Mouse (Mus musculus) hindbrain, embryonic 12.5 days (tissue): ENCODE data around the gene Smoc2. TPM values are rescaled to one million over a fixed set of nuclear protein-coding genes. Genes with fewer than 3 reads are reported as not detected.
A peak's percentile ranks its signal among the peaks of the same experiment; 100 is the strongest.

ENCODE experiments used
- ATAC-seq: fragments of 200-750 bp; cut with Nextera tagmentation; 2 replicates; pipeline ENCODE4 v1.8.0; 2017; ENCODE audit warnings: moderate TSS enrichment; ENCODE audit not compliant: low FRiP score
- H3K27ac ChIP-seq: fragments of 300-500 bp; sonication (generic); 2 replicates; pipeline ENCODE4 v1.5.1; 2016; ENCODE audit warnings: mild to moderate bottlenecking
- H3K27me3 ChIP-seq: fragments of 300-500 bp; sonication (generic); 2 replicates; pipeline ENCODE4 v1.6.1; 2016; ENCODE audit warnings: mild to moderate bottlenecking
- H3K36me3 ChIP-seq: fragments of 300-500 bp; sonication (generic); 2 replicates; pipeline ENCODE4 v1.6.1; 2016; ENCODE audit warnings: mild to moderate bottlenecking
- H3K4me1 ChIP-seq: fragments of 300-500 bp; sonication (generic); 2 replicates; pipeline ENCODE4 v1.6.1; 2016
- H3K4me2 ChIP-seq: fragments of 300-500 bp; sonication (generic); replicated peaks from 2 replicates; pipeline ENCODE4 v1.6.1; 2016; ENCODE audit warnings: mild to moderate bottlenecking
- H3K4me3 ChIP-seq: fragments of 300-500 bp; sonication (generic); 2 replicates; pipeline ENCODE4 v1.5.1; 2016; ENCODE audit warnings: mild to moderate bottlenecking
- H3K9ac ChIP-seq: fragments of 300-500 bp; sonication (generic); 2 replicates; pipeline ENCODE4 v1.6.1; 2016; ENCODE audit warnings: mild to moderate bottlenecking, moderate library complexity
- H3K9me3 ChIP-seq: fragments of 300-500 bp; sonication (generic); replicated peaks from 2 replicates; pipeline ENCODE4 v1.6.1; 2016; ENCODE audit warnings: mild to moderate bottlenecking
- WGBS: fragments of 180-500 bp; shearing (Covaris S2); methylation state at CpG from one replicate; pipeline ENCODE4 v1.1.7; 2016; 5-methylcytosine and 5-hydroxymethylcytosine counted together
- polyA plus RNA-seq: library from polyadenylated mRNA; unstranded; fragments of >200 nt; fragmentation: Nextera tagmentation; extraction: Ambion mirVana; gene quantifications from 2 replicates; pipeline ENCODE4 v1.2.1, GENCODE M21; 2016

The Smoc2 gene
- polyA plus RNA-seq, 1 experiment from 2014 or later, result 59.2 TPM

DNA sequence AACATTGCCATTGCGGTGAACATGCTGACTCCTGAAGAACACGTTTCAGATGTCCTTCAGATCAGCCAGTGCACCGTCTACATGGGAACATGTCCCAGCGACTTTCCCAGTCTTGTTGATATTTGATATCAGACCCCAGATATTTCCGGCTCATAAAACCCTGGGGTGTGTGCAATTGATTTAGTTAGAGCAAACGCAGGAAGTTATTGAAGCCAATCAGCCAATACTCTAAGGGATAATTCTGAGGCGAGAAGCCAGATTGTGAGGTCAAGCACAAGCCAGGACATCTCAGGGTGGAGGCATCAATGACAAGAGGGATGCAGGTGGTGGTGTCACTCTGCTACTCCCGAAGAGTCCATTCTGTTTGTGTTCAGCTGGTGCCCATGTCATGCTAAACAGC lies 28.9 kb upstream of the Smoc2 start:
- Histone ChIP-seq H3K4me2 (no peak overlapping the region), H3K36me3 (no peaks in the 10 kb centered on the region), H3K9ac (no peak overlapping the region), H3K4me3 (no peak overlapping the region), H3K27ac (no peak overlapping the region), H3K4me1 (no peaks in the 10 kb centered on the region), H3K9me3 (no peaks in the 10 kb centered on the region), H3K27me3 (0 out of 2 replicates have a peak, but pooled peaks cover 3% of the 10 kb centered on the region)
- 84% methylated on average over 8 of the region's 8 CpGs for WGBS
- ATAC-seq, result no peak

DNA sequence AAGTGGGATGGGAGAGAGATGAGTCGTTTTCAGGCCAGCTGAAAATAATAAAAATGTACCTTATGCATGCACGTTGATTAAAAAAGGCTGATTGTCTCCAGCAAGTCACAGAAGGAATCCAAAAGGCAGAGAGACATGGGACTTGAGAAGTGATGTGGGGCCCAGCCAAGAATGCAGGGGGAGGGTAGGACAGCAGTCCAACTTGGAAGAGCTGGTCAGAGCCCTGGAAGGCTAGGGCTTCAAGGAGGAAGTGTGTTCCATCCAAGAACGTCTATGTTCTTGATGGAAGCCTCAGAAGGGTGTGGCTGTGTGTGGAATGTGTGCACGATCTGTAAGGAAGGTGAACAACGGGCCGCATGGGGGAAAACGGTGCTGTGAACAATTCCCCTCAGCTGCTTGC lies 26.9 kb upstream of the Smoc2 start:
- Histone ChIP-seq H3K9me3 (no peaks in the 10 kb centered on the region), H3K4me2 (no peak overlapping the region), H3K4me3 (no peak overlapping the region), H3K27ac (no peak overlapping the region), H3K27me3 (0 out of 2 replicates have a peak, but pooled peaks cover 2% of the 10 kb centered on the region), H3K36me3 (no peaks in the 10 kb centered on the region), H3K4me1 (no peaks in the 10 kb centered on the region), H3K9ac (no peak overlapping the region)
- no peak for ATAC-seq
- 79% methylated on average over 7 of the region's 7 CpGs for WGBS

DNA sequence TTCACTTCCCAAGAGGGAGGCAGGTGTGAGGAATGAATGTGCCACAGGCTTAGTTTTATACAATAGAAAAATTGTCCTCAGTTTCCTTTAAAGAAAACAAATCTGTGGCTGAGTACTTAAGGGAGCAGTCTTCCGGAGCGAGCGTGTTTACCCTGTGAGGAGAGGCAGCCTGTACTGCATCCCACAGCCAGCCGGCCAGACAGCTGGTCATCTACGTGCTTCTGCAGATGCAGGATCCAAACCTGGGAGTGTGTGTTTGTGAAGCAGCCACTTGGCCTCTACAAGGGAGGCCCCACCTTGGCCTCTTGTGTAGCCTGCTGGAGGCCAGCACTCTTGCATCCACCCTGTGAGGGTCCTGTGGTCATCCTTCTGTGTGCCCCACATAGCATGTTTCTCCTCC lies 24.7 kb upstream of the Smoc2 start:
- WGBS, result 79% methylated on average over 5 of the region's 5 CpGs
- H3K9ac ChIP-seq, result no peak overlapping the region
- no peak for ATAC-seq

DNA sequence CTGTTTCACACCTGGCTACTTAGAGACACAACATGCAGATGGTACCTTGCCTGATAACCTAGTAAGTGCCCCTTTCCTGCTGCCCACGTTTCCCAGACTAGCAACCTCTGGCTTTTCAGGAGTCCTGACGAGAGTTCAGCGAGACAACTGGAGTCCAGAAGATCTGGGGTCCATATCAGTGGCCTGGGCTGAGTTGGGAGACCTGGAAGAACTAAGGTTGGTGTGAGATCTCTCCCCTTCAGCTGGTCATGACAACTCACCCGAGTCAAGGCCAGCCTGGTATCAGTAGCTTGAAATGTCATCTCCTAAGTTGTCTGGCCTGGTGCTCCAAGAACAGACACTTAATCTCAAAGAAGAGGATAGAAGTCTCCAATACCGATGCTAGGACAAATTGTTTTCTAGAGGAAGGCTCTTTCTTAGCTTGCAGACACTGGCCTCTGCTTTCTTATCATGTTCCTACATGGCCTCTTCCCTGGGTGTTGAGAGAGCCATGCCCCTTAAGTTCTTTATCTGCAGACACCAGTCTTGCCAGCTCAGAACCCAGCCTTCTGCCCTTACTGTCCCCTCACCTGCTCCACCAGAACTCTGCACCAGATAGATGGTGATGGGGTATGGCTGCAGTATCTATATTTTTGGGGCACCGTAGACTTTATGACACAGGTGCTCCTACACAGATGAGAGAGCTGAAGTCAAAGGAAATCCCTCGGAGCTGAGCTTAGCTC lies 21.3 kb upstream of the Smoc2 start:
- no peaks in the 10 kb centered on the region for H3K9me3 ChIP-seq
- H3K27ac ChIP-seq, result no peak overlapping the region
- H3K4me1 ChIP-seq, result no peaks in the 10 kb centered on the region
- no peak overlapping the region for H3K4me2 ChIP-seq
- no peaks in the 10 kb centered on the region for H3K27me3 ChIP-seq
- 89% methylated on average over 7 of the region's 7 CpGs for WGBS
- H3K9ac ChIP-seq, result no peak overlapping the region
- ATAC-seq, result no peak
- H3K4me3 ChIP-seq, result no peak overlapping the region
- no peaks in the 10 kb centered on the region for H3K36me3 ChIP-seq

More for the DNA sequence above, 24.7 kb upstream of the Smoc2 start:
- H3K27me3 ChIP-seq, result no peaks in the 10 kb centered on the region
- no peaks in the 10 kb centered on the region for H3K4me1 ChIP-seq
- H3K4me2 ChIP-seq, result no peak overlapping the region
- H3K9me3 ChIP-seq, result no peaks in the 10 kb centered on the region
- no peak overlapping the region for H3K4me3 ChIP-seq
- no peaks in the 10 kb centered on the region for H3K36me3 ChIP-seq
- H3K27ac ChIP-seq, result no peak overlapping the region

DNA sequence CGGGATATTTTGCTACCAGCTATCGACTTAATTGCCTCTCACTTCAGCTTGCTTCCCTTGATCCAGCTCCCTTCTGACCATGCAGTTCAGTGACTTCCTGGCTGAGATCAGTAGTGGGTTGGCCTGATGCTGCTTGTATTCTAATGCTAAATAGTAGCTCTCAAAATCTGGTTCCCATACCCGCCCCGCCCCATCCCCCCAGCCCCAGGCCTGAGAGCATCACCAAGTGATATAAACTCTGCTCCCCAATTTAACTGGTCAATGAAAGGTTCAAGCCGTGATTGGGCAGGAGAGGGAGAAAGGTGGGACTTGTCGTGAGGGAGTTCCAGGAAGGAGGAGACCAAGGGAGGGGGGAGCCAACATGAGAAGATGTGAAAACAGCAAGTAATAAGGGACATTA lies 20.4 kb upstream of the Smoc2 start:
- ATAC-seq, result no peak
- WGBS, result 36% methylated on average over 6 of the region's 6 CpGs
- no peak overlapping the region for H3K4me3 ChIP-seq
- H3K27ac ChIP-seq, result no peak overlapping the region
- H3K9ac ChIP-seq, result no peak overlapping the region
- no peaks in the 10 kb centered on the region for H3K9me3 ChIP-seq
- H3K27me3 ChIP-seq, result no peaks in the 10 kb centered on the region
- 0 out of 2 replicates have a peak, but pooled peaks cover 2% of the 10 kb centered on the region for H3K4me1 ChIP-seq
- H3K36me3 ChIP-seq, result no peaks in the 10 kb centered on the region
- no peak overlapping the region for H3K4me2 ChIP-seq

DNA sequence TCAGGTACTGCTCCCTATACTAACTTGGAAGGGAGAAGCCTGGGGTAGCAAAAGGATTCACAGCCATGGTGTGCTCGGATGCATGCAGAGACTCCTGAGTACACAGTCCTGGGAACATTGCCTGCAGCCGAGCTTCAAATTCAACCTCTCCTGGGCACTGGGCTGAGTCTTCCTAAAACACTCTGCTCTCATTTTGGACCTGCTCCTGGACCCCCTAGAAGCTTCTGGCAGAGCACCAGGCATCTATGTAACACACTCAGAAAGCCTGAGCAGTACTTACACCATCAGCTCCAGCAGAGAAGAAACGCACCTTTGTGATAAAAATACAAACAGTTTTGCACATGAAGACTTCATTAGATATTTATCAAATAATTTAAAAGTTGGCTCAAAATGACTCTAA lies 18.3 kb upstream of the Smoc2 start:
- ATAC-seq, result no peak
- Histone ChIP-seq H3K27ac (no peak overlapping the region), H3K36me3 (no peaks in the 10 kb centered on the region), H3K4me2 (no peak overlapping the region), H3K9ac (no peak overlapping the region), H3K27me3 (no peaks in the 10 kb centered on the region), H3K4me1 (0 out of 2 replicates have a peak, but pooled peaks cover 2% of the 10 kb centered on the region), H3K9me3 (no peaks in the 10 kb centered on the region), H3K4me3 (no peak overlapping the region)
- 93% methylated on average over 3 of the region's 3 CpGs for WGBS

DNA sequence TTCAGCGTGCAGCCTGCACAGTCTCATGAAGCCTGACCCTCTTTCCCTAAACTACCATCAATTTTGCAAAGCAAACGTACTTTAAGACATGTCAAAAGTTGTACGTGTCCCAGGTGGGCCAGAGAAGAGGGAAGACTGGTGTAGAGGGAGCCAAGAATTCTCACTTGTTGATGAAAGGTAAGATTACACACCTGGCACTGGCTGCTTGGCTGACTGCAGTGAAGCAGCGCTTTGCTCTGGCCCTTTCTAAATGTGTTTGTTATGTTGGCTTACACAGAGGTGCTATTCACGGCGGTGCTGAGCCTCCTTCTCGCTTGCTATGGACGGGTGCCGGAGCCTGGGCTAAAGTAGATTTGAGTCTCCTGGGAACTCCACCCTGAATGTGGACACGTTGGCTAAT lies 17.1 kb upstream of the Smoc2 start:
- H3K27ac ChIP-seq, result no peak overlapping the region
- WGBS, result 86% methylated on average over 10 of the region's 10 CpGs
- H3K4me3 ChIP-seq, result no peak overlapping the region
- no peak for ATAC-seq
- H3K4me2 ChIP-seq, result no peak overlapping the region
- H3K9me3 ChIP-seq, result no peaks in the 10 kb centered on the region
- H3K27me3 ChIP-seq, result no peaks in the 10 kb centered on the region
- H3K36me3 ChIP-seq, result no peaks in the 10 kb centered on the region
- H3K4me1 ChIP-seq, result 0 out of 2 replicates have a peak, but pooled peaks cover 2% of the 10 kb centered on the region
- H3K9ac ChIP-seq, result no peak overlapping the region

DNA sequence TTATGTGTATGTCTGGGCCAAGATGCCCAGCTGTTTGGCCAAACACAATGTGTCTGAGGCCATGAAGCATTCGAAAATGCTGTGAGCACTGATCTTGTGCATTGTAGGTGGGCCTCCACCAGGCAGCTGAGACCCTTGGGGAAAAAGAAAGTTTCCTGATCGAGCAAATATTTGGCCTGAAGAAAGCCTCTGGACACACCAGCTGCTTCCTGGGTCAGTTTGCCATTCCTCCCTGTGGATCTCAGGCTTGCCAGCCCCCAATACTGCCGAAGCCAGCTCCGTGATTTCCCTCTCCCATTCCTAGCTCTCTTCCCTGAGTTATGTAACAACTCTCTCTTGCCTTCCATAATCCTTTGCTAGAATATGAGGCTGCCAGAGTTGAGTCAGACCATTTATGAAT lies 11.3 kb upstream of the Smoc2 start:
- H3K4me2 ChIP-seq, result no peak overlapping the region
- no peak for ATAC-seq
- H3K9me3 ChIP-seq, result no peaks in the 10 kb centered on the region
- H3K9ac ChIP-seq, result no peak overlapping the region
- 85% methylated on average over 4 of the region's 4 CpGs for WGBS
- no peak overlapping the region for H3K27ac ChIP-seq
- H3K36me3 ChIP-seq, result no peaks in the 10 kb centered on the region
- H3K27me3 ChIP-seq, result no peaks in the 10 kb centered on the region
- 0 out of 2 replicates have a peak, but pooled peaks cover 2% of the 10 kb centered on the region for H3K4me1 ChIP-seq
- no peak overlapping the region for H3K4me3 ChIP-seq

DNA sequence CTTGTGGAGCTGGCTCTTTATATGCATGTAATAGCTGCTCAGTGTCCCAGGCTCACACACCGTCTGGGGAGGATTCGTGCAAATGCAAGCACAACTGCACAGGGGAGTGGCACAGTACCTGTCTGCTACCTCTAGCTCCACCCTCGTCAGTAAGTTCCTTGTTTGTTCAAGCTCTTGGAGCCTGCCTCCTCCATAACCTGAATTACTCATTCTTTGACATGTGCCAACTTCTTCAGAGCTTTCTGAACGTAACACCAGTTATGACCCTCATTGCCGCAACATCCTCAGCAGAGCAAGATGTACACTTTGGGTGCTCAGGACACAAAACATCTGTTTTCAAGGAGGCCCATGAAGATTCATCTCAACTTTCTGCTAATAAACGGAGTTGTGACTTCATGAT lies 5.9 kb upstream of the Smoc2 start:
- Histone ChIP-seq H3K4me3 (no peak overlapping the region), H3K27me3 (peaks cover 16% of the 10 kb centered on the region), H3K4me1 (no peaks in the 10 kb centered on the region), H3K9ac (no peak overlapping the region), H3K9me3 (no peaks in the 10 kb centered on the region), H3K36me3 (no peaks in the 10 kb centered on the region), H3K27ac (no peak overlapping the region), H3K4me2 (no peak overlapping the region)
- 84% methylated on average over 6 of the region's 6 CpGs for WGBS
- no peak for ATAC-seq

DNA sequence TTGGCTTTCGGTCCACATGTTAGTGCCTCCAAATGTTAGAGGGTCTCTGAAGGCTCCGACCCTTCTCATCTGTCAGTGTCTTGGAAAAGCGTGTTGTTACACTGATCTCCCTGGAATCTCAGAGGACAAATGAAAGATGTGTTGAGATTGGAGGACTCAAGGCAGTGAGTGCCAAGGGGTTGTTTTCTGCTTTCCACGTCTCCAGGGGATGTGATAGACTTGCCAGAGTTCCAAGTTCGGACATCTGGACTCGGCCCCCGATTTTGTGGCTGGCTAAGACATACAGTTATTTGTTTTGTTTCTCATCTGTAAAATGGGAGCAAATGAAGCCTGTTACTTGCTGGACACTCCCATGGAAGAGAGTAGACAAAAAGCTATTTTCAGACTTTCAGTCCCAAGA lies 2.0 kb upstream of the Smoc2 start:
- peaks cover 55% of the 10 kb centered on the region for H3K27me3 ChIP-seq
- WGBS, result 83% methylated on average over 7 of the region's 7 CpGs
- no peak for ATAC-seq
- H3K27ac ChIP-seq, result no peak overlapping the region
- H3K4me2 ChIP-seq, result no peak overlapping the region
- H3K4me3 ChIP-seq, result no peak overlapping the region
- H3K9ac ChIP-seq, result no peak overlapping the region
- no peaks in the 10 kb centered on the region for H3K36me3 ChIP-seq
- H3K9me3 ChIP-seq, result no peaks in the 10 kb centered on the region
- peaks cover 23% of the 10 kb centered on the region for H3K4me1 ChIP-seq

DNA sequence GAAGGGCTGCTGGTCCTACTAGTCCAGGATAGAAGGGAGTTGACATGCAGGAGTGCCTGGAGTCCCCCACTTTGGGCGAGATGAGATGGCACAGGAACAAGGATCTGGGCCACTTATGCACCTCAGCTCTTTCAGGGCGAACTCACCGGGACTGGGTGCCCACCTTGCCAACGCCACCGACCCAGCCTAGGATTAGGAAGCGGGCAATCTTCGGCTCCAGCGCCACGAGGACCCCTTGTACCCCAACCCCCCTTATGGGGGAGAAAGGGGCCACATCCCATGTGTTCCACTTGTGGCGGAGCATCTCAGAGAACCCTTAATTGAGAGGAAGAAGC lies 627 bp downstream of the Smoc2 start:
- H3K27me3 ChIP-seq, result peaks cover 62% of the 10 kb centered on the region
- H3K27ac ChIP-seq, result no peak overlapping the region
- H3K4me3 ChIP-seq, result peak overlapping the region; percentile 49
- H3K4me2 ChIP-seq, result peak overlapping the region; percentile 91
- peaks cover 23% of the 10 kb centered on the region for H3K4me1 ChIP-seq
- no peak for ATAC-seq
- H3K9ac ChIP-seq, result peak overlapping the region; percentile 50
- under 1% methylated on average over 10 of the region's 10 CpGs for WGBS
- no peaks in the 10 kb centered on the region for H3K36me3 ChIP-seq
- no peaks in the 10 kb centered on the region for H3K9me3 ChIP-seq

DNA sequence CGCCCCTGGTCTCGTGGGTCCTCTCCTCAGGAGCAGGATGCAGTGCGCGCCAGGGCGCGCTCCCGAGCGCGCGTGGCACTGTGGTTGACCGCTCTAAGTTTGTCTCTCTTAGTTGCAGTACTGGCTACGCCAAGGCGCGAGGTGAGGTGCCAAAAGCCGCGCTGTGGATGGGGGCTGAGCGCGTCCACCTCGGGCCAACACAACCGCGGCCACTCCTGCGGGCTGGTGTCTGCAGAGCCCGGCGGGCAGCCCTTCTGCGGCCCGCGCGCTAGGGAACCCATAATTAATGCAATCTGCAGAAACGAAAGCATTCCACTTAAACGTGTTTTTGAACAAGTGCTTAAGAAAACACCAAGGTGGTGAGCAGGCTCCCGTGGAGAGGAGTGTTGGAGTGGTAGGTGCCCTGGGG lies 1.1 kb downstream of the Smoc2 start:
- H3K27me3 ChIP-seq, result peaks cover 62% of the 10 kb centered on the region
- 0 out of 2 replicates have a peak overlapping the region, but pooled peaks have one; percentile 45 for H3K9ac ChIP-seq
- ATAC-seq, result no peak
- no peaks in the 10 kb centered on the region for H3K9me3 ChIP-seq
- peak overlapping the region; percentile 91 for H3K4me2 ChIP-seq
- H3K36me3 ChIP-seq, result no peaks in the 10 kb centered on the region
- peak overlapping the region; percentile 49 for H3K4me3 ChIP-seq
- no peak overlapping the region for H3K27ac ChIP-seq
- H3K4me1 ChIP-seq, result peaks cover 23% of the 10 kb centered on the region
- under 1% methylated on average over 31 of the region's 31 CpGs for WGBS

DNA sequence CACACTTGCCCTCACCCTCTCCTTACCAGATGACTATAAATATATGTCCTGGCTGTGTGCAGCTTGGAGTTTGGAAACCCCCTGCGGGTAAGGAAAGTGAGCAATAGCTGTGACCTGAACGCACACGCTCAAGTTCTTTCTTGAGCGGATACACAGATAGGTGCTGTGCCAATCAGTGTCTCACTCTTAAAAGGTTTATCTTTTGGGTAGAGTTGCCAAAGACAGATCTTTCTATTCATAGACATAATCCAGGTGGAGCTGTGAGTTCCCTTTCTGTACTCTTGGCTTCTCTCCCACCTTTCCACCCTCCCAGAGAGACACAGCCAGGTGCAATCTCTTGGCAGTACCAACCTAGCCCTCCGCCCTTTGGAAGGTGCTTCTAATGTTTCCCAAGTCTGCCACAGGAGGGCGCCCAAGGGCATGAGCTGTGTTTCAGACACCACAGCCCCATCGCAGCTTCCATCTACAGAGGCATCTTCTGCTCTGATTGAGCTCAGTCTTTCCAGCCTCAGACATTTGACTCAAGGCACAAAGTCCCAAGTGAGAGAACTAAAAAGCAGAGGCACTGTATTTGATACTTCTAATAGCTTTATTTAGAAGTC lies 8.8 kb downstream of the Smoc2 start:
- Histone ChIP-seq H3K27me3 (peaks cover 5% of the 10 kb centered on the region; the same call in 1 of the 2 replicates), H3K36me3 (no peaks in the 10 kb centered on the region), H3K27ac (no peak overlapping the region), H3K9me3 (no peaks in the 10 kb centered on the region), H3K4me1 (no peaks in the 10 kb centered on the region), H3K9ac (no peak overlapping the region), H3K4me2 (no peak overlapping the region), H3K4me3 (no peak overlapping the region)
- ATAC-seq, result peak; percentile 78
- WGBS, result 47% methylated on average over 7 of the region's 7 CpGs
